ENCODE assay signal across 30 mouse cellular contexts in the genomic region with DNA sequence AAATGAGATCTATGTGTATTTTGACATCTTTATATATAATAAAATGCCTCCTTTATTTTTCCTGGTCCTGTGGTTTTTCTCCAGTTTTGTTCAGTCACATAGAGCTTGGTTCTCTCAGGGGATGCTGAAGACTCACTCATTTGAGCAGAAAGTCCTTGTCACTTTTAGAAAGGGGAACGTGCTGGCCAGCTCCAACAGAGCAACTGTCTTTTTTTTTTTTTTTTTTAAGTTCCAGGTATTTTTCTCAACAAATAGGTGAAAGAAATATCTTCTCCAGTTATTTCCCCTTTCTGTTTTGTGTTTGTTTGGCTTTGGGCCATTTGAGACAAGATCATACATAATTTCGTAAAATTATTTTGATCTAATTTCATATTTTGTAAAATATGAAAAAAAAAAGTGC. TPM values are rescaled to one million over a fixed set of nuclear protein-coding genes. Genes with fewer than 3 reads are reported as not detected.
"Had no signal": no experiment of that assay in that cellular context is flagged by ENCODE, and none has a peak within 500 bp of the region (broad histone marks: within the 10 kb centered on the region; RNA-seq: fewer than 3 reads in every experiment).

No protein-coding gene starts in this region.

- H3K4me3 ChIP-seq: heart, embryonic 12.5 days; heart, embryonic 13.5 days; heart, embryonic 15.5 days; hindbrain, embryonic 10.5 days; hindbrain, embryonic 12.5 days; hindbrain, embryonic 13.5 days; hindbrain, embryonic 15.5 days; intestine, embryonic 15.5 days; kidney, embryonic 15.5 days; layer of hippocampus, adult 2 months; left cerebral cortex, adult 2 months had no signal

- H3K9me3 ChIP-seq: heart, embryonic 12.5 days; heart, embryonic 13.5 days; heart, embryonic 15.5 days; hindbrain, embryonic 10.5 days; hindbrain, embryonic 12.5 days; hindbrain, embryonic 13.5 days; hindbrain, embryonic 15.5 days; intestine, embryonic 15.5 days; kidney, embryonic 15.5 days had no signal

- H3K4me1 ChIP-seq: heart, embryonic 15.5 days; hindbrain, embryonic 12.5 days; hindbrain, embryonic 13.5 days; hindbrain, embryonic 15.5 days; intestine, embryonic 15.5 days had no signal

- DNase-seq: heart, postnatal 10 days; heart, postnatal 36 days; heart, postnatal 4 days; kidney, adult 11 months; kidney, adult 18-20 months; kidney, adult 2 months; kidney, adult 9 months; kidney, postnatal 10 days; kidney, postnatal 14 days; kidney, postnatal 25 days; kidney, postnatal 36 days; kidney, postnatal 4 days; layer of hippocampus, adult 9-11 months; layer of hippocampus, postnatal 36 days had no signal

- H3K36me3 ChIP-seq: heart, embryonic 12.5 days; heart, embryonic 13.5 days; heart, embryonic 15.5 days; hindbrain, embryonic 10.5 days; hindbrain, embryonic 12.5 days; hindbrain, embryonic 13.5 days; hindbrain, embryonic 15.5 days; intestine, embryonic 15.5 days; kidney, embryonic 15.5 days had no signal

- H3K4me2 ChIP-seq: heart, embryonic 11.5 days; heart, embryonic 12.5 days; heart, embryonic 13.5 days; heart, embryonic 15.5 days; hindbrain, embryonic 12.5 days; hindbrain, embryonic 13.5 days; hindbrain, embryonic 14.5 days; hindbrain, embryonic 15.5 days; intestine, embryonic 15.5 days; kidney, embryonic 15.5 days had no signal

- H3K9ac ChIP-seq: heart, embryonic 12.5 days; heart, embryonic 13.5 days; heart, embryonic 15.5 days; hindbrain, embryonic 12.5 days; hindbrain, embryonic 13.5 days; hindbrain, embryonic 14.5 days; hindbrain, embryonic 15.5 days; intestine, embryonic 15.5 days; kidney, embryonic 15.5 days had no signal

- H3K27me3 ChIP-seq: heart, embryonic 12.5 days; heart, embryonic 15.5 days; hindbrain, embryonic 15.5 days; intestine, embryonic 15.5 days had no signal

- H3K27ac ChIP-seq: heart, embryonic 13.5 days; heart, embryonic 15.5 days; hindbrain, embryonic 10.5 days; hindbrain, embryonic 12.5 days; hindbrain, embryonic 13.5 days; hindbrain, embryonic 14.5 days; hindbrain, embryonic 15.5 days; hindbrain, postnatal 0 days; intestine, embryonic 15.5 days; kidney, embryonic 15.5 days; kidney, postnatal 0 days; layer of hippocampus, adult 2 months; left cerebral cortex, adult 2 months had no signal

RNA-seq across cellular contexts. Expression of gene Klf5, which starts 24.4 kb away (rescaled TPM):
- polyA plus RNA-seq: inflammation-experienced regulatory T-cells, adult 6 months had no signal
